8 mouse cellular contexts compared by ENCODE assay signal in genomic region chr9:117966326-117966989, GRCm38 (mm10).
DNase-seq lines count a peak whose midpoint lies in the region; ATAC-seq lines count a peak whose summit lies in the region.

No protein-coding gene starts in this region.

- no peak overlapping the region for H3K4me3 ChIP-seq in embryonic facial prominence, embryonic 15.5 days (replicated peaks)
- H3K4me3 ChIP-seq in stomach, embryonic 16.5 days (replicated peaks; ENCODE audit: low read length): no peak overlapping the region

- no peaks in the 10 kb centered on the region for H3K27me3 ChIP-seq in embryonic facial prominence, embryonic 15.5 days
- H3K27me3 ChIP-seq in stomach, embryonic 16.5 days (ENCODE audit: control insufficient read depth, insufficient read depth, low read length): no peaks in the 10 kb centered on the region

- no peaks in the 10 kb centered on the region for H3K4me1 ChIP-seq in embryonic facial prominence, embryonic 15.5 days
- peaks cover 10% of the 10 kb centered on the region; the same call in 1 of the 2 replicates for H3K4me1 ChIP-seq in stomach, embryonic 16.5 days (ENCODE audit: control insufficient read depth, insufficient read depth, low read length)

- H3K9ac ChIP-seq in embryonic facial prominence, embryonic 15.5 days: no peak overlapping the region
- 0 out of 2 replicates have a peak overlapping the region, but pooled peaks have one; percentile 35 for H3K9ac ChIP-seq in stomach, embryonic 16.5 days (ENCODE audit: low read length)

- peak; percentile 45 for DNase-seq in left cerebral cortex, adult 11 months (ENCODE audit: low spot score)
- DNase-seq in left cerebral cortex, adult 8-10 months (ENCODE audit: low spot score in 2 of 2): no peak
- DNase-seq in adrenal gland, postnatal 36 days: peak; percentile 5 to 7
- peak; percentile 50 for DNase-seq in induced T-regulatory cell, adult 2 months (ENCODE audit: low read depth)
- DNase-seq in lung, postnatal 14 days: peak; percentile 26
- no peak for DNase-seq in spleen, postnatal 14 days (ENCODE audit: low spot score in 2 of 2)

- H3K36me3 ChIP-seq in embryonic facial prominence, embryonic 15.5 days: no peaks in the 10 kb centered on the region
- H3K36me3 ChIP-seq in stomach, embryonic 16.5 days (ENCODE audit: control insufficient read depth, insufficient read depth, low read length): no peaks in the 10 kb centered on the region

- no peaks in the 10 kb centered on the region for H3K9me3 ChIP-seq in embryonic facial prominence, embryonic 15.5 days (replicated peaks)
- no peaks in the 10 kb centered on the region for H3K9me3 ChIP-seq in stomach, embryonic 16.5 days (replicated peaks; ENCODE audit: control insufficient read depth, low read length)

- ATAC-seq in embryonic facial prominence, embryonic 15.5 days (ENCODE audit: insufficient number of reproducible peaks, low FRiP score, low TSS enrichment, low read depth): peak; percentile 43; the same call in 1 of the 2 replicates
- ATAC-seq in stomach, embryonic 16.5 days (ENCODE audit: insufficient read depth, low FRiP score): no peak

- 54% methylated on average over 10 of the region's 10 CpGs for WGBS in embryonic facial prominence, embryonic 15.5 days
- 46% methylated on average over 10 of the region's 10 CpGs for WGBS in stomach, embryonic 16.5 days

- no peak overlapping the region for H3K27ac ChIP-seq in embryonic facial prominence, embryonic 15.5 days (replicated peaks)
- H3K27ac ChIP-seq in stomach, embryonic 16.5 days (ENCODE audit: low read length): no peak overlapping the region

- H3K4me2 ChIP-seq in embryonic facial prominence, embryonic 15.5 days (replicated peaks): no peak overlapping the region
- H3K4me2 ChIP-seq in stomach, embryonic 16.5 days (ENCODE audit: low read depth, low read length): no peak overlapping the region

Comparison
In these comparisons a context has a peak if more than half of its experiments do, and no peak if none do; other contexts are left out.
1. DNase-seq: peak in left cerebral cortex, adult 11 months (single experiment), adrenal gland, postnatal 36 days (2 of 2), induced T-regulatory cell, adult 2 months (single experiment) and lung, postnatal 14 days (single experiment); none in left cerebral cortex, adult 8-10 months (0 of 2) and spleen, postnatal 14 days (0 of 2).